Mouse (Mus musculus): ENCODE results near the gene Chodl.

Gene Chodl

GRCm38 (mm10) chr16:78930382-78931286 is at the start of gene Chodl:
TSS of gene Chodl (plus strand) at chr16:78930948.
- DNase-seq (ENCODE audit: low spot score in 2 of 2): no peak

DNA sequence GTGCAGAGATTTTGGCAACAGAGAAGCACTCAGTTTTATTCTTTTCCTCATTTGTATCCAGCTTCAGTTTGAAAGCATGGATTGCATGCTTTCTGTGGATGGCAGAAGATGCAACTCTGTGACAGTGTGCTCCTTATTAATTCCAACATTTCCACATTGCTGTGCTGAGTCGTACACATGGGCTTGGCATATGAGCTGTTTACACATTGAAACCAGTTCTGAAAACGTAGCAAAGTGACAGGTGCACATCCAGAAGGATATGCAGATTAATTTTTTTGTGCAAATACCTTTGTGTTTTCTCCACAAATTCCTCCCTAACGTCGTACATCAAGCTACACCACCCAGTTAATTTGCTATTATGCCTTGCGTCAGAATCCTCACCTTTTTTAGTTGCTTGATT is 8.1 kb upstream of the Chodl start:
- DNase-seq (ENCODE audit: low spot score in 2 of 2): no peak

DNA sequence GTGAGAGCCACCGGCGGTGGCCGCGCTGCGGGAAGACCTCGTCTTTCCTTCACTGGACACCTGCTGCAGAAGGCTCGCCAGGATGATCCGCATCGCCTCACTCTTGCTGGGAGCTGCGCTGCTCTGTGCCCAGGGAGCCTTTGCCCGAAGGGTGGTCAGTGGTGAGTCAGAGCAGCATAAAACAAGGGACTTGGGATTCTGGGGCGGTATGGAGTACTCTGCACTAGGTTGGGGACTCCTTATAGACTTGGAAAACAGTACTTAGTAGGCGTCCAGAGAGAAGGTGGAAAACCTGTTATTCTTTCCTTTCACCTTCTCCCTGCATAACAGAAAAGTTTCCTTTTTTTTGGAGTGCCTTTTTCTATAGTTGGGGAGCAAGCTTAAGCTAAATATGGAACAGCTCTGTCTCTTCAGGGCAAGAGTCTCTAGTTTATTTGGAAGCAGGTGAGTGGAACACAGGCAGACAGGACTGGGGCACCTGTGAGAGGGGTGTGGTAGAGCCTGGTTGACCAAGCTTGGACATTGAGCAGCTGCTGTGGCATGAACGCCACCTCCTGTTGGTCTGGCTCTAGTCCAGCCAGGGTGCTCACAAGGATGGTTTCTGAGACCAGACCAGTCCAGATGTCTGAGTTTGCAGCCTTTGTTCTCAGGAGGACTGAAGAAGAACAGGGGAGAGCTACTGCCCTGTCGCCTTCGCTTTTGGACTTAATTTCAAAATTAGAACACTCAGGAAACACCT is 708 bp downstream of the Chodl start:
- no peak for DNase-seq (ENCODE audit: low spot score in 2 of 2)

- no peak for DNase-seq (ENCODE audit: low spot score in 2 of 2)
Observed at GRCm38 (mm10) chr16:78934298-78934697, 3.5 kb downstream of the Chodl start.

- peak in 1 of 2 experiments; percentile 3 for DNase-seq (ENCODE audit: low spot score in 2 of 2)
Observed at GRCm38 (mm10) chr16:78937755-78938154, 7.0 kb downstream of the Chodl start.

GRCm38 (mm10) chr16:78950359-78950758 is 19.6 kb downstream of the Chodl start:
- DNase-seq (ENCODE audit: low spot score in 2 of 2): no peak

DNA sequence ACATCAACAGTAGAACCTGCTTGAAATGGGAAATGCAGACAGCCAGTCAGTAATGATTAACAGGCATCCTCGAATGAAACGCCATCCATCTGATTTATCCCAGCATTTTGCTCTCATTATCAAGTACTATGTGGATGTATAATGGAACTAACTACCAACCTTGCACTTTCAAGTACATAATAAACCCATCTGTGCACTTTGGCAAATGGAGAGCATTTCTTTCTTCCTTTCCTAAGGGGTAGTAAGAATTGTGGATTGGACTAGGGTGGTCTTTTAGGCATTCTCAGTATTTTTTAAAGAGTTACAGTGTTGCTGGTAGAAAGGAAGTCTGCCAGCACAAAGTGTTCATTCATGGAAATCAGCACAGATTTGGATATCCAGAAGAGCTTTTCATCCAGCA is 26.7 kb downstream of the Chodl start:
- no peak for DNase-seq (ENCODE audit: low spot score in 2 of 2)

- no peak for DNase-seq (ENCODE audit: low spot score in 2 of 2)
Observed at GRCm38 (mm10) chr16:78969091-78969731, 38.5 kb downstream of the Chodl start.

DNA sequence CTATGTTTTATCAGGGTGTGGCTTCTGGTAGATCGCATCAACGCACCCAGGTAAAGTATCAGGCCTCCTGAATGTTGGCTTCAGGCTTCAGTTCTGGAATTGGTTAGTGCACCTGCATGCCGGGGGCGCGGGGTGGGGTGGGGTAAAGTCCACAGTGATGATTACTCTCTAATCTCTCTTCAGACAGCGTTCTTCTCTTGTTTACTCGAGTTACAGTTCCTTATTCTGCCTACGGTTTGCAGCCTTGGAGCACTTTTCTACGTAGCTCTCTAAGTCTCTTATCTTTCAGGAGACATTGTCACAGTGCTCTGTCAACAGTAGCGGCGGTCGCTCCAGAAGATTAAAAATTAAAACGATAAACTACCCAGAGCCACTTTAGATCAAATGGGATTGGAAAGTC is 43.4 kb downstream of the Chodl start:
- DNase-seq (ENCODE audit: low spot score in 2 of 2): no peak

- DNase-seq (ENCODE audit: low spot score in 2 of 2): no peak
Observed at GRCm38 (mm10) chr16:78976384-78976783, 45.6 kb downstream of the Chodl start.
